Mouse (Mus musculus) ovary, adult 10 weeks (tissue): ENCODE measurements around the gene Birc6. TPM values are rescaled to one million over a fixed set of nuclear protein-coding genes. Genes with fewer than 3 reads are reported as not detected.

ENCODE experiments used
- polyA plus RNA-seq: library from polyadenylated mRNA; stranded (reverse); fragments of 350-450 nt; fragmentation: Illumina TruSeq; extraction: RNeasy Lipid Tissue Mini Kit (QIAGEN cat#74804); gene quantifications from one replicate; pipeline ENCODE4 v1.2.3, GENCODE M21; 2014

The Birc6 gene
- 222 TPM for polyA plus RNA-seq

GRCm38 (mm10) chr17:74527729-74528607 is at the start of gene Birc6:
TSS of gene Birc6 (plus strand) at chr17:74528295.

GRCm38 (mm10) chr17:74489024-74489900 is 38.8 kb upstream of the Birc6 start, which contains the start of gene Yipf4:
TSS of gene Yipf4 (plus strand) at chr17:74489493.

GRCm38 (mm10) chr17:74717618-74718151 is 189.6 kb downstream of the Birc6 start, which contains the start of gene Ttc27:
TSS of gene Ttc27 (plus strand) at chr17:74717732.

Other genes starting within 250 kb of the Birc6 start
- gene Memo1, start 232.8 kb upstream of the Birc6 start, polyA plus RNA-seq: 143 TPM
- 172 TPM for gene Dpy30, start 204.4 kb upstream of the Birc6 start, polyA plus RNA-seq
- 105 TPM for gene Spast, start 189.3 kb upstream of the Birc6 start, polyA plus RNA-seq
- 25.1 TPM for gene Slc30a6, start 132.7 kb upstream of the Birc6 start, polyA plus RNA-seq
- 0.83 TPM for gene Nlrc4, start 69.2 kb upstream of the Birc6 start, polyA plus RNA-seq
- gene Yipf4, start 38.8 kb upstream of the Birc6 start, polyA plus RNA-seq: 351 TPM
- gene Ttc27, start 189.4 kb downstream of the Birc6 start, polyA plus RNA-seq: 20.8 TPM